Mouse (Mus musculus) adrenal gland, postnatal 14 days (tissue): Measurements from ENCODE around the gene Dhrs7. TPM values are rescaled to one million over a fixed set of nuclear protein-coding genes. Genes with fewer than 3 reads are reported as not detected.
A peak's percentile ranks its signal among the peaks of the same experiment; 100 is the strongest.
"Not testable (repeated sequence)": the region's sequence is repeated elsewhere in the genome, so short reads cannot be mapped to it uniquely, and the experiment has no call there.

ENCODE experiments used
- DNase-seq: peaks from one replicate; pipeline ENCODE4 v3.0.0; 2021; ENCODE audit warnings: mixed read lengths
- long read RNA-seq, 2 experiments: library from polyadenylated mRNA; stranded (forward); transcript quantifications; one replicate each; pipeline ENCODE4 v2.0.0; 2021
- total RNA-seq: library from RNA; stranded (reverse); gene quantifications from 2 replicates; pipeline ENCODE4 v1.2.3, GENCODE M21; 2021

Dhrs7 gene
- total RNA-seq, result 159 and 182 TPM in 2 replicates
- long read RNA-seq, experiment 1, transcript Dhrs7-201 (7 exons, 1,385 nt), result major isoform, 340 of 351 reads
- long read RNA-seq, experiment 1, partial matches to known transcripts, result 5 of 351 reads
- long read RNA-seq, experiment 1, other reads (novel, unspliced or antisense), result 3 of 351 reads
- long read RNA-seq, experiment 2, transcript Dhrs7-201 (7 exons, 1,385 nt), result major isoform, 212 of 231 reads
- long read RNA-seq, experiment 2, partial matches to known transcripts, result 10 of 231 reads
- long read RNA-seq, experiment 2, other reads (novel, unspliced or antisense), result 6 of 231 reads

- DNase-seq, result peak; percentile 97
Observed at GRCm38 (mm10) chr12:72664735-72665337, at the start of gene Dhrs7. Dhrs7 (minus strand) TSS chr12:72664909.

- no peak for DNase-seq
Observed at GRCm38 (mm10) chr12:72709981-72710380, 45.3 kb upstream of the Dhrs7 start.

- DNase-seq, result no peak
Observed at GRCm38 (mm10) chr12:72704068-72704467, 39.4 kb upstream of the Dhrs7 start.

- DNase-seq, result no peak
Observed at GRCm38 (mm10) chr12:72700013-72700412, 35.3 kb upstream of the Dhrs7 start.

DNA sequence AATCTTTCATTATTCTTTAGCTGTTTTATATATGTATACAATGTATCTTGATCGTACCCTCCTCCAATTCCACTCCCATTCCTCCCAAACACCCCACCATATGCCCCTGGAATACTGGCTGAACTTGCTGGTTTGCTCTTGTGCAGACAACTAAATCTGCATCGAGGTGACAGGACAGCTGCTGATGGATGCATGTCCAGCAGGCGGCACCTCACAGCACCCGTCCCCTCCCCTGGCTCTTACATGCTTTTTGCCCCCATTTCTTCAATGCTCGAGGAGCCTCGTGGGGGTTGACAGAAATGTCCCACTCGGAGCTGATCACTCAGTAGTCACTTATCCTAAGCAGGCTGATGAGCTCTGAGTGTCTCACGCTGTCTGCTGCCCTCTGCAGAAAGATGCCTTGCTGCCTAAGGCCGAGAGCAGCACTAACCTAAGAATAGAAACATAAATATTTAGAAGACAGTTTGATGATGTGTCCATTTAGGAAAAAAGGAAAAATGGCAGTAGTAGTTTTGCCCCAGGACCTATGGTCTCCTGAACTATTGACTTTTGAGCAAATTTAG, 30.3 kb upstream of the Dhrs7 start:
- DNase-seq, result peak; percentile 28

DNA sequence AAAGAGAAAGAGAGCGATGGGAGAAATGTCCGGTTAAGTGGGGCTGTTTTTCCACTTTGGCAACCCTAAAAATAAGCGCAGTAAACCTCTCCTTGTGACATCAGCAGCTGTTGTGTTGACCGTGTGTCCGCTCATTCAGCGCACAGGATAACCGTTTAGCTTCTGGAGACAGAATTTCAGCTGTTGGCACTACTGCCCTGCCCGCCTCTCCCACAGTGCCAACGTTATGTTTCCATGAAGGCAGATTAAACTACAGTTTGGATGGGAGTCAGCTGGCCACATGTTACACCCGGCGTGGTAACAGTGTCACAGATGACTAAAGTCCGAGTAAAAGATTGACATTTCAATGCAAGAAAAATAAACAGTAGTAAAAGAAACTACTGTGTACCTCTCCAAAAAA, 29.7 kb upstream of the Dhrs7 start:
- DNase-seq, result peak; percentile 14

DNA sequence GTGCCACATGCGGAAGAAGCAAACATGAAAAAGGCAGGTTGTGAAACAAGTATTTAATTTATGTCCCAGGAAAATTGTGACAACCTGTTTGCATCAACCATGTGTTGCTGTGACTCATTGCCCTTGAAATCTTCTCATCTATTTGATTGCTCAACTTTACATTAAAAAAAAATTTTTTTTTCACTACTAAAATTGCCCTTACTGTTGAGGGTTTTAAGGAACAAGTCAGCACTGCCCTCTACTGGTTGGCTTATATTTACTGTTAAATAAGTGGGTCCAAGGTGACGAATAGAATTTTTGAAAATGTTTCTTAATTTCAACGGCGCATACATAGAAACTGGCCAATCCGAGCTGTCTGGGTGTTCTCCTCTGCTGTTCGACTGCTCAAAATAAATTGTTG, 29.2 kb upstream of the Dhrs7 start:
- peak; percentile 60 for DNase-seq

DNA sequence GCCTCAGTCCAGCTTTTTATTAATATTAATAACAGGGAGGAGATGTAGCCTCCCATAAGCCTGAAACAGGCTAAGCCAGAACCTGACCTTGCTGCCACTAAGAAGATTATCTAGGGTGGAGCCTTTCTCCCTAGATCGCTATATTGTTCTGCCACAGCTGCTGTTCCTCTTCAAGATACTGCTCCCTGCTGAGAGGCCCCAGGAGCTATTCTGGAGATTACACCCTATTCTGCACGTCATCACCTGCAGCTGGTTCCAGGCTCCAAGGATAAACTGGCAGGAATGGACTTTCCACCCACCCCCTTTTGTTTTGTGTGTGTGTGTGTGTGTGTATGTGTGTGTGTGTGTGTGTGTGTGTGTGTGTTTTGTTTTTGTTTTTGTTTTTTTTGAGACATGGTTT, 23.6 kb upstream of the Dhrs7 start:
- DNase-seq, result not testable (repeated sequence)

- DNase-seq, result not testable (repeated sequence)
Observed at GRCm38 (mm10) chr12:72687741-72688140, 23.0 kb upstream of the Dhrs7 start.

GRCm38 (mm10) chr12:72686566-72686965, 21.9 kb upstream of the Dhrs7 start:
- DNase-seq, result not testable (repeated sequence)

- no peak for DNase-seq
Observed at GRCm38 (mm10) chr12:72683612-72684011, 18.9 kb upstream of the Dhrs7 start.

- no peak for DNase-seq
Observed at GRCm38 (mm10) chr12:72682511-72683282, 18.0 kb upstream of the Dhrs7 start.

DNA sequence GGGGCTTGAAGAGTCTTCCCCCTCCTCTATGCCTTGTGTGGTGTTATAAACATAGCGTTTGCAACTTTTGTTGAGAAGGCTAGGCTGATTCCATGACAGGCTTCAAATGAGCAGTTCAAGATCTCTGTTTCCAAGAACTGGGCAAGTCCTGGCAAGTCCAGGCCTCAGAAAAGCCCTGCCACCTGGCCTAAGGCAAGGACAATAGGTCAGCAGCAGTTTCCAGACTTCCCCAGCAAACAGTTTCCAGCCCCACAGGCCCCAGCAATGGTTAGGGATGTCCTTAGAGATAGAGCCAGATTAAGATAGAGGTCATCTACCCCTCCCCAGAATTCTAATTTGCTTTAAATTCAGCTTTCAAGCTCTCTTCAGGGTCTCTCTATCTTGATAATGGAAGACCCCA, 17.2 kb upstream of the Dhrs7 start:
- DNase-seq, result no peak

GRCm38 (mm10) chr12:72679635-72680034, 14.9 kb upstream of the Dhrs7 start:
- DNase-seq, result no peak

DNA sequence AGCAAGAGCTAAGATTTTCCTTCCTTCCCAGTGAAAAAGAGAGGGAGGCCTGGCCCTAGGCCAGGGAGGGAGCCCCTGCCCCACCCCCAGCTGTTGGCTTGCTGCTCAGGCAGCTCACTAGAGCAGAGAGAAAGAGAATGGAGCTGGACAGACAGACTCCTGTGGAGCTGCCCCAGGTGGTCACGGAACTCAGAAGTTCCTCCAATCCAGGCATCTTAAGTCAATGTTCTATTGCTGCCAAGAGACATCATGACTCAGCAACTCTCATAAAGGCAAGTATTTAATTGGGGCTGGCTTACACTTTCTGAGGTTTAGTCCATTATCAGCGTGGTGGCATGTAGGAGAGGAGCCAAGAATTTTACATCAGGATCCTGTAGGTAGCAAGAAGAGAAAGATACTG, 10.1 kb upstream of the Dhrs7 start:
- no peak for DNase-seq

GRCm38 (mm10) chr12:72674079-72674797, 9.5 kb upstream of the Dhrs7 start:
- no peak for DNase-seq

GRCm38 (mm10) chr12:72671516-72672135, 6.9 kb upstream of the Dhrs7 start:
- peak; percentile 25 for DNase-seq

GRCm38 (mm10) chr12:72670921-72671320, 6.2 kb upstream of the Dhrs7 start:
- no peak for DNase-seq

- no peak for DNase-seq
Observed at GRCm38 (mm10) chr12:72667868-72668469, 3.3 kb upstream of the Dhrs7 start.

DNA sequence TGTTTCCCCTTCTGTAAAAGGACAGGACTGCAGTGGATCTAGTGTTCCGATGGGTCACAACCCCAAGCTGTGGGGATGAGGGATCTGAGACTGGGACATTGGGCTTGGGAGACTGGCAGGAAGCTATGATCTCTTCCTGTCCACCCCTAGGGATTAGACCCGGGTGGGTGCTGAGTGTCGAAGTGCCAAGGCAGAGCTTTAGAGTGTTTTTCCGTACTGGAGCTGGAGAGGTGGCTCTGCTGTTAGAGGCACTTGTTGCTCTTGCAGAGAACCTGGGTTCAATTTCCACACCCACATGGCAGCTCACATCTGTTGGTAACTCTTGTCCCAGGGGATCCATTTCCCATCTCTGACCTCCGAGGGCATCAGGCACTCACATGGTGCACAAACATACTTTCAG, 1.3 kb upstream of the Dhrs7 start:
- DNase-seq, result peak; percentile 9

- DNase-seq, result peak; percentile 69
Observed at GRCm38 (mm10) chr12:72664020-72664734, 532 bp downstream of the Dhrs7 start.
